Mouse (Mus musculus): ENCODE data around the gene Hoxb6. TPM values are rescaled to one million over a fixed set of nuclear protein-coding genes. Genes with fewer than 3 reads are reported as not detected.

The Hoxb6 gene
- total and polyA plus RNA-seq, 3 experiments, result 0.53 to 1.1 TPM; not detected in 1

DNA sequence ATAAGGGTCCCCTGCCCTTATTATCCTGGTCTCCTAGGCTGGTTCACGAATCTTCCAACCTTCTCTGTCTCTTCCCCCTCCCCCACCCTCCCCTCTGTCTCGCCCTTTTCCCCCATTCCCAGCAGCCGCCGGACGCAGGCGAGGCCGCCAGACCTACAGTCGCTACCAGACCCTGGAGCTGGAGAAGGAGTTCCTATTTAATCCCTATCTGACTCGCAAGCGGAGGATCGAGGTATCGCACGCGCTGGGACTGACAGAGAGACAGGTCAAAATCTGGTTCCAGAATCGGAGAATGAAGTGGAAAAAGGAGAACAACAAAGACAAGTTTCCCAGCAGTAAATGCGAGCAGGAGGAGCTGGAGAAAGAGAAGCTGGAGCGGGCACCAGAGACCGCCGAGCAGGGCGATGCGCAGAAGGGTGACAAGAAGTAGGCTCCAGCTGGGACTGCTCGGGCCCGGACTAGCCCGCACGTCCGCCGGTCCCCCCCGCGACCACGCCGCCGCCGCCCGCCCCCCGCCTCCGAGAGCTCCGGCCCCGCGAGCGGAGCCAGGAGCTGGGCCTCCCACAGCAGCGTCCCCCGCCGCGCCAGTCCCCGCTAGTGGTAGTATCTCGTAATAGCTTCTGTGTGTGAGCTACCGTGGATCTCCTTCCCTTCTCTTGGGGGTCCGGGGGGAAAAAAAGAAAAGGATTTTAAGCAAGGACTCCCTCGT, 8.1 kb upstream of the Hoxb6 start:
- TF ChIP-seq SMC3 (IDR thresholded peaks at IDR 0.05; ENCODE audit: low read depth, low read length) (0 out of 2 replicates have a peak, but pooled peaks have one; percentile 8), E2F4 (IDR thresholded peaks at IDR 0.05; ENCODE audit: insufficient replicate concordance, low read depth, low read length) (no peak), SIN3A (IDR thresholded peaks at IDR 0.05; ENCODE audit: low read length) (no peak), MXI1 (IDR thresholded peaks at IDR 0.05; ENCODE audit: low read depth, low read length) (peak; percentile 44; the same call in 1 of the 2 replicates), MAZ (IDR thresholded peaks at IDR 0.05; ENCODE audit: low read depth, low read length) (0 out of 2 replicates have a peak, but pooled peaks have one; percentile 1), CTCF (conservative IDR thresholded peaks at IDR 0.05 in 1 of 2, IDR thresholded peaks at IDR 0.05 in 1 of 2; ENCODE audit: low read depth in 2 of 2, low read length in 2 of 2) (peak in 1 of 2 experiments; percentile 36; a peak in 2 of 4 replicates), UBTF (IDR thresholded peaks at IDR 0.05; ENCODE audit: low read depth, low read length) (peak; percentile 95), BHLHE40 (IDR thresholded peaks at IDR 0.05; ENCODE audit: low read depth, low read length) (no peak), PAX5 (IDR thresholded peaks at IDR 0.05; ENCODE audit: low read length) (no peak)
- H3K79me2 ChIP-seq (replicated peaks; ENCODE audit: control insufficient read depth, extremely low read depth, insufficient read depth, poor library complexity, severe bottlenecking), result no peaks in the 10 kb centered on the region
- H3K4me1 ChIP-seq (ENCODE audit: control insufficient read depth in 1 of 2, insufficient read depth in 2 of 2), result peaks cover 3 to 8% of the 10 kb centered on the region in 2 experiments; a peak in 3 of 4 replicates
- peak overlapping the region; percentile 30 for H3K9ac ChIP-seq (ENCODE audit: insufficient read depth, low read depth)
- H3K4me3 ChIP-seq (replicated peaks in 1 of 3; ENCODE audit: low read depth in 2 of 3, low read length in 2 of 3, poor library complexity in 1 of 3), result peak overlapping the region; percentile 16 to 50 (median 18)
- H3K9me3 ChIP-seq (replicated peaks; ENCODE audit: low read length), result peaks cover 16% of the 10 kb centered on the region
- peak overlapping the region; percentile 91 for H3K4me2 ChIP-seq (ENCODE audit: insufficient read depth, low read depth, poor library complexity, severe bottlenecking)
- dilution Hi-C loops (cut with MboI; ENCODE audit: extremely low pct_ligation_motif_present, extremely low pct_unique_long_range_greater_than_20kb, low sequenced_read_pairs), result no loop called here
- DNase-seq (ENCODE audit: extremely low read depth), result no peak
- H3K27ac ChIP-seq (ENCODE audit: insufficient read depth, low read depth), result no peak overlapping the region
- H3K36me3 ChIP-seq (replicated peaks in 1 of 2; ENCODE audit: control insufficient read depth in 1 of 2, insufficient read depth in 1 of 2, low read length in 1 of 2), result no peaks in the 10 kb centered on the region
- H3K27me3 ChIP-seq (replicated peaks), result peaks cover 96% of the 10 kb centered on the region
- in situ Hi-C loops (cut with MboI; ENCODE audit: low pct_ligation_motif_present, low pct_unique_long_range_greater_than_20kb, low sequenced_read_pairs), result no loop called here

DNA sequence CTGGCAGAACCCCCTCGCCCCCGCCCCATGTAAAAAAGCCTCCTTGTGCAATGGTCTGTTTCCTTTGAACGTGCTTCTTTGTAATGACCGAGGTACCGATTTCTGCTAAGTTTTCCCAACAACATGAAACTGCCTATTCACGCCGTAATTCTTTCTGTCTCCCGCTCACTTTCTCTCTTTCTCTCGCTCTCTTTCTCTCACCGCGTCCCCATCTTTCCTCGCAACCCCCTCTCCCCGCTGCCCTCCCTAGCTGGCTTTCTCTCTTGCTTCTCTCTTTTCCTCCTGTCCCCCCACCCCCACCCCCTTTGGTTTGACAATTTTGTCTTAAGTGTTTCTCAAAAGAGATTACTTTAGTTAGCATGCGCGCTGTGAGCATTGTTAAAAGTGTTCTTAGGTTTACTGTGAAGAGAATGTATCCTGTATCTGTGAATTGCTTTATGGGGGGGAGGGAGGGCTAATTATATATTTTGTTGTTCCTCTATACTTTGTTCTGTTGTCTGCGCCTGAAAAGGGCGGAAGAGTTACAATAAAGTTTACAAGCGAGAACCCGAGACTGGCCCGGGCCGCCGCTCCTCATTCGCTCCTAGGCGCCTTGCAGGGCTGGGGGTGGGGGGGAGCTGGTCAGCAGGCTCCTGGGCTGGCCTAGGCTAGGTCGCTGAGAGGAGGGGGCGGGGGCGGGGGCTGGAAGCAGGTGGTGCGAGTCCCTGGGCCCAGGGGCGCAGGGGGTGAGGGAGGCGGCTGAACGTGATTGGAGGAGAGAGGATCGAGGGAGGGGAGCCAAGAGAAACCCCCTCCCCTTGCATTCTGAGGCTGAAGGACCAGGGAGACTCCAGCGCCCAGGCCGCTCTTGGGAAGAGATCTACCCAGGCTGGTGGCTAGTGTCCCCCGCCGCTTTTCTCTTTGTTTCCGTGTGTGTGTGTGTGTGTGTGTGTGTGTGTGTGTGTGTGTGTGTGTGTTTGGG, 7.2 kb upstream of the Hoxb6 start:
- Histone ChIP-seq H3K79me2 (replicated peaks; ENCODE audit: control insufficient read depth, extremely low read depth, insufficient read depth, poor library complexity, severe bottlenecking) (no peaks in the 10 kb centered on the region), H3K9me3 (replicated peaks; ENCODE audit: low read length) (peaks cover 16% of the 10 kb centered on the region), H3K4me2 (ENCODE audit: insufficient read depth, low read depth, poor library complexity, severe bottlenecking) (peak overlapping the region; percentile 91), H3K36me3 (replicated peaks in 1 of 2; ENCODE audit: control insufficient read depth in 1 of 2, insufficient read depth in 1 of 2, low read length in 1 of 2) (no peaks in the 10 kb centered on the region), H3K9ac (ENCODE audit: insufficient read depth, low read depth) (peak overlapping the region; percentile 30; the same call in 1 of the 2 replicates), H3K27me3 (replicated peaks) (peaks cover 96% of the 10 kb centered on the region), H3K4me3 (replicated peaks in 1 of 3; ENCODE audit: low read depth in 2 of 3, low read length in 2 of 3, poor library complexity in 1 of 3) (peak overlapping the region in 1 of 3 experiments; percentile 50), H3K4me1 (ENCODE audit: control insufficient read depth in 1 of 2, insufficient read depth in 2 of 2) (peaks cover 3 to 8% of the 10 kb centered on the region in 2 experiments; a peak in 3 of 4 replicates), H3K27ac (ENCODE audit: insufficient read depth, low read depth) (no peak overlapping the region)
- in situ Hi-C loops (cut with MboI; ENCODE audit: low pct_ligation_motif_present, low pct_unique_long_range_greater_than_20kb, low sequenced_read_pairs), result no loop called here
- dilution Hi-C loops (cut with MboI; ENCODE audit: extremely low pct_ligation_motif_present, extremely low pct_unique_long_range_greater_than_20kb, low sequenced_read_pairs), result no loop called here
- DNase-seq (ENCODE audit: extremely low read depth), result no peak
- TF ChIP-seq POLR2AphosphoS2 (IDR thresholded peaks at IDR 0.05; ENCODE audit: low read depth, low read length) (no peak), MYC (IDR thresholded peaks at IDR 0.05; ENCODE audit: low read depth, low read length) (no peak), MAZ (IDR thresholded peaks at IDR 0.05; ENCODE audit: low read depth, low read length) (0 out of 2 replicates have a peak, but pooled peaks have one; percentile 7), MAX (IDR thresholded peaks at IDR 0.05; ENCODE audit: low read length) (no peak)
